Mouse (Mus musculus): Measurements from ENCODE around the gene Olfr166.
"Not testable (repeated sequence)": the region's sequence is repeated elsewhere in the genome, so short reads cannot be mapped to it uniquely, and the experiment has no call there.

The Olfr166 gene

DNA sequence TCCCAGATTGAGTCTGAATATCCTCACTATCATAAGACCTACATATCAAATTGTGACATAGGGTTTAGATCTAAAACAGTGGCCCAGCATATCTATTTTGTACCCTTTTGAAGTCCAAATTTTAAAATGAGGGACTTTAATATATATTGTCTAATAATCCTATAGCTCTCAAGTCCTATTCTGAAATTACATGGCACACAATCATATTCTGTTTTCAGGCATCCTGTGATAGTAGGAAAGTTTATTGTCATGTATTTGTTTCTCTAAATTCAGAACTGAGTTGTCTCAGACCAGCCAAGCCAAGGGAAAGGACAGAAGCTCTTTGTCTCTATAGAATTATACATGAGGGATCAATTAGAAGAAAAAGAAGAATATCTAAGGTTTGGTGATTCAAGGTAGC lies at the start of gene Olfr166:
Gene Olfr166, plus strand, starts transcription at position 301 of the 400 bp plus-strand sequence.
- DNase-seq (ENCODE audit: inconsistent age in 2 of 2, low spot score in 1 of 2): no peak

DNA sequence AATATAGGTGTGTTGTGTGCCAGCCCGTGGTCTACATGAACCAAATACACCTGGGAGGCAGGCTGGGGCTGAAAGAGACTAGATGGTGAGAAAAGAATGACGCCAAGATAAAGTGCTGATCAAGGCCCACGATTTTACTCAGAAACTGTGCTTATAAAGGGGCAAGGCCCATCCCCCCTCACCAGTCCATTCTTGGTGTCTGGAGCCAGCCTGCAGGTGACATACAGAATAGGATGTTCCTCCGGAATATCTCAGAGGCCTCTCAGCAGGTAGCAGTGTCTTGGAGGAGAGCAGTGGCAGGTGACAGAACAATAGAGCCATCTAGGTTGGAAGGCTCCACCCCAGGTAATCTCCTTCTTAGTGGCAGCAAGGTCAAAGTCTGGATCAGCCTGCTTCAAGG lies 24.8 kb upstream of the Olfr166 start:
- DNase-seq (ENCODE audit: inconsistent age in 2 of 2, low spot score in 1 of 2): not testable (repeated sequence)

DNA sequence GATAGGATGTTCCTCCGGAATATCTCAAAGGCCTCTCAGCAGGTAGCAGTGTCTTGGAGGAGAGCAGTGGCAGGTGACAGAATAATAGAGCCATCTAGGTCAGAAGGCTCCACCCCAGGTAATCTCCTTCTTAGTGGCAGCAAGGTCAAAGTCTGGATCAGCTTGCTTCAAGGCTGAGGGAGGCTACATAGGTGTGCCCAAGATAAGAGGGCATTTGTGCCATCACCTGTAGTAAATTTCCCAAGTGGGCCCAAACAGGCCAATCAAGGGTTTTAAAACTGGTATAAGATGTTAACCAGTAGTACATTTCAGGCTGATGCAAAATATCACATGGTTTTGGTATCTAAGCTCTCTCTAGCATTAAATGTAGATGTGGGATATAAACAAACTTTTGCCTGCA lies 19.1 kb upstream of the Olfr166 start:
- DNase-seq (ENCODE audit: inconsistent age in 2 of 2, low spot score in 1 of 2): no peak

DNA sequence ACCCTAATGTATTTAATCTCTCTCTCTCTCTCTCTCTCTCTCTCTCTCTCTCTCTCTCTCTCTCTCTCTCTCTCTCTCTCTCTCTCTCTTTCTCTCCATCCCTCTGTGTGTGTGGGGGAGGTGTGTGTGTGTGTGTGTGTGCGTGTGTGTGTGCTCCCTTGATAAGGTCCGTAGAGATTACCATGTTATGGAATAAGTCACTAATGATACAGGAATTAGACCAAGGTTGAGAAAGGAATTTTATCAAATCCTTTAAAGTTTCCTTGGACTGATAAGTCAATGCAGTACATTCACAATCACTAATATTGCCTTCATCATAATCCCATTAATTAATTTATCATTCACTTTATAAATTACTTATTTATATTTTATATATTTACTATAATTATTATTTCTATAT lies 38.7 kb downstream of the Olfr166 start, which contains the start of gene Olfr167:
Gene Olfr167, minus strand, starts transcription at position 101 of the 400 bp plus-strand sequence.
- DNase-seq (ENCODE audit: inconsistent age in 2 of 2, low spot score in 1 of 2): no peak

DNA sequence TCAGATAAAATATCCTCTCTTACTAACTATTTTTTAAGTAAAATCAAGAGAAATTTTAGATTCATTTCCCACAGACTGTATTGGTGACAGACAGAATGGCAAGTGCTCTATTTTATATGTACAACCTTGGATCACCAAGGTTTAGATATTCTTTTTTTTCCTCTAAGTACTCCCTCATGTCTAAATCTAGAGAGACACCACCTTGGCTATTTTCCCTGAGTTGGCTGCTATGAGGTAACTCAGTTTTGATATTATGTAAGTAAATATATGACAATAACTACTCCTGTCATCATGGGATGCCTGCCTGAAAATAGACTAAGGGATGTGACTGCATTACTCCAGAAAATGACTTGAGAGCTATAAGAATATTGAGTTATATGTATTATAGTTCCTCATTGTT lies 52.0 kb downstream of the Olfr166 start, which contains the start of gene Olfr168:
Gene Olfr168, minus strand, starts transcription at position 101 of the 400 bp plus-strand sequence.
- DNase-seq (ENCODE audit: inconsistent age in 2 of 2, low spot score in 1 of 2): no peak

Data from adrenal gland, adult (tissue).